Mouse (Mus musculus) A20 (cell line): ENCODE results near the gene Gprin1.
A peak's percentile ranks its signal among the peaks of the same experiment; 100 is the strongest.
"Not testable (repeated sequence)": the region's sequence is repeated elsewhere in the genome, so short reads cannot be mapped to it uniquely, and the experiment has no call there.

Experiments used
- DNase-seq: peaks from one replicate; pipeline ENCODE4 v3.0.0-alpha.2; 2011; ENCODE audit warnings: low read depth, low spot score

Gprin1 gene

GRCm38 (mm10) chr13:54749864-54750411 lies at the start of gene Gprin1:
TSS of gene Gprin1 (minus strand) at chr13:54749874.
- DNase-seq: no peak

DNA sequence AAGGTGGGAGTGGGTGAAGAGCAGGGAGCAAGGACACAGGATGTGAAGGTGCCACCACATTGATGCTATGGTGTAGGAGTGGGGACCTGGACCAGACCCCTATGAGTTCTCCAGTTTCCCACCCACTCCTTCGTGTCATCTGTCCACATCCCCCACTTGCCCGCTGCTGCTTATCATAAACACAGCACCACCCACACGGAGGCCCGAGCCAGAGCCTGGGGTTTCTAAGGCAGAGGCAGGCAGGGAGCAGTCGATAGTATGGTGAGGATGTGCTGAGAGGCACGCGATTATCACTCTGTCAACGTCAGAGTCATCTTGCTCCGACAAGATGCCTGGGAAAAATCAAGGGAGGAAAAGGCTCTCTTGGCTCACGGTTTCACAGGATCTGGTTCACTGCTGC lies 49.1 kb upstream of the Gprin1 start:
- DNase-seq: no peak

GRCm38 (mm10) chr13:54797861-54798643 lies 48.4 kb upstream of the Gprin1 start:
- DNase-seq: no peak

- DNase-seq: peak; percentile 48
Measured at GRCm38 (mm10) chr13:54797356-54797755, 47.7 kb upstream of the Gprin1 start.

DNA sequence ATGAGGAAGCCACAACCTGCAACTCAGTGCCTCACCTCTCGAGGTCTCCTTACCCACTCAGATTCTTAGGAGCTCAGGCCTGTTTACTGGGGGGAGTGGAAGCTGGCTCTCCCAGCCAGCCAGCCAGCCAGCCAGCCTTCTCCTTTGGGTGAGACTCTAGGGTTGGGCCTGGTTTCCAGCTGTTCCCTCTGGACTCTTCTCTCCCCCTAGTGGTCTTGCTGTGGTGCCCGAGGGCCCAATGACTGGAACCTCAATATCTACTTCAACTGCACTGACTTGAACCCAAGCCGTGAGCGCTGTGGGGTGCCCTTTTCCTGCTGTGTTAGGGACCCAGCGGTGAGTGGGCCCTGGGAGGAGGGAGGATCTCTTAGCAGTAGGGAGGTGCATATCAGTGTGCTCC lies 45.2 kb upstream of the Gprin1 start:
- DNase-seq: no peak

- DNase-seq: no peak
Measured at GRCm38 (mm10) chr13:54794002-54794577, 44.4 kb upstream of the Gprin1 start.

DNA sequence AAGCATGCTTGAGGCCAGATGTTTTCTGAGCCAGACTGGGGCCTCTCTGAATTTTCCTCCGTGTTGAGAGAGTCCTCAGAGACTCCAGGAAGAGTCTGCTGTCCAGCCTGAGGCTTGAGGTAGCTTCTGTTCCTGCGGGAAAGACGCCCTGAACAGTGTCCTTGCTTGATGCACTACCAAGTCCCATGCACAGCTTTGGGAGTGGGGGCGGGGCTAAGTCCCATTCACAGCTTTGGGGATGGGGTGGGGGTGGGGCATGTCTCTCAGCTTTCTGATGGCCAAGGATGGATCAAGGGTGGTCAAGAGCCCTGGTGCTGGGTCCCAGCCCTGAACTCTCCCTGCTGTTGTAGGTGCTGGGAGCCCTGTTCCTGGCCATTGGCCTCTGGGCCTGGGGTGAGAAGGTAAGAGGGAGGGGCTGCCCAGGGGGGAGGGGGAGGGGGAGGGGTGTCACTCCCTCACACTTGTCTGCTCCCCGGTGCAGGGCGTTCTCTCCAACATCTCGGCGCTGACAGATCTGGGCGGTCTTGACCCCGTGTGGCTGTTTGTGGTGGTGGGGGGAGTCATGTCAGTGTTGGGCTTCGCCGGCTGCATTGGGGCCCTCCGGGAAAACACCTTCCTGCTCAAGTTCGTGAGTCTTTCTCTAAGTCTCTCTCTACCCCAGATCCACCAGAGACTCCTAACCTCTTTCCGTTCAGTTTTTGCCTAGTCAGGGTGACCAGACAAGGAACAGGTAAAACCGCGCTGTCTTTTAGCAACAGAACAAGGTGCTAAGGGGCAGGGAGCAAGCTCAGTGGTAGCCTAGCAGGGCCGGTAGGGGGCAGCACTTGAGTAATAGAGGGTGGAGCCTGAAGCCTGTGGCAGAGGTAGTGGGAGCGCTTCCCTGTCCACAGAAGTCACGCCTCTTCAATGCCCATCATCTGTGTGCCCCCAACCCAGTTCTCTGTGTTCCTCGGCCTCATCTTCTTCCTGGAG lies 42.9 kb upstream of the Gprin1 start:
- peak; percentile 55 for DNase-seq

GRCm38 (mm10) chr13:54789561-54790397 lies 40.1 kb upstream of the Gprin1 start:
- no peak for DNase-seq

DNA sequence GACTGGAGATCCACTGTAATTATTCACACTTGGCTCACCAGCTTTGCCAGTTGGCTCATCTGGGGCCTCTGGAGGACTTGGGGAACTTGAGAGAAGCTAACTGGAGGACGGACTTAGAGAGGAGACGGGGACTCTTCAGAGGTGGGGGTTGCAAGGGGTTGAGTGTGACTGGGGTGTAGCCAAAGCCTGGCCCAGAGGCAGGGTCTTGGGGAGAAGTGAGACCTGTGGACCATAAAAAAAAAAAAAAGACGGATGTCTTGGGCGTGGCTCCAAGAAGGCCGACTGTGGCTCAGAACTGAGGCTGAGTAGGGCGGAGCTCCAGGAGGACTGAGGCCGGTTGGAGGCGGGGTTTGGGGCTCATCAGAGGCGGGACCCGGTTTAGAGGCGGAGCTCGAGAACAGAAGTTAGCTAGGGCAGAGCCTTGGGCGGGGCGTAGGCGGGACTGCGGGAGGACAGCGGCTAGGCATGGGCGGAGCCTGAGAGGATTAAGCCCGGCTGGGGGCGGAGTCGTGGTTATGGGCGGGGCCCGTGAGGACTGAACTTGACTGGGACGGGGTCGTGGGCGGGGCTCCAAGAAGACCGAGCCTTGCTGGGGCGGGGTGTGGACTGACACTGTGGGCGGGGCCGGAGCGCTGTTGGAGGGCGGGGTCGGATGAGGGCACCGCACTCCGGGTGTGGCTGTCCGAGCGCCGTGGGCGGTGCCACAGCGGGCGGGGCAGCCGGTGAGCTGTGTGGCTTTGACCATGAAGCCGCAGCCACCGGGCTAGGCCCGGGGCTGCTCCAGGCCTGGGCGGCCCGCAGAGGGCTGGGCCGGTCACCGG lies 39.3 kb upstream of the Gprin1 start, which contains the start of gene Tspan17:
Gene Tspan17, plus strand, starts transcription at position 638 of the 821 bp plus-strand sequence.
- DNase-seq: peak; percentile 100

DNA sequence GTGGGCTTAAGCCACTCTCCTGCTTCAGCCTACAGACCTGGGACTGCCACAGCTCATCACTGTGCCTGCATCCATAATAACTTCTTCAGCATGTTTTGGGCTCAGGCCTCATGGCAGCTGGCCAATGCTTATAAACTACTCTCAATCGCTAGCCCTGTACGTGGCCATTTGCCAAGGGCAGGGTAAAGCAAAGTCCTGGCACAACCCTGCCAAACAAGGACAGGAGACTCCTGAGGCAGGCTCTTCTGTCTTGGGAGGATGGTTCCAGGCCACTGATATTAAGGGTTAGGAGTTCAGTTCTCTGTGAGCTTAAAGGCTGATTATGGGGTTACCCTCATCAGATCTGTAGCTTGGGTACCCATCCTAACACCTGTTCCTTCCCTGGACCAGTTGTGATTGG lies 37.9 kb upstream of the Gprin1 start:
- DNase-seq: not testable (repeated sequence)

DNA sequence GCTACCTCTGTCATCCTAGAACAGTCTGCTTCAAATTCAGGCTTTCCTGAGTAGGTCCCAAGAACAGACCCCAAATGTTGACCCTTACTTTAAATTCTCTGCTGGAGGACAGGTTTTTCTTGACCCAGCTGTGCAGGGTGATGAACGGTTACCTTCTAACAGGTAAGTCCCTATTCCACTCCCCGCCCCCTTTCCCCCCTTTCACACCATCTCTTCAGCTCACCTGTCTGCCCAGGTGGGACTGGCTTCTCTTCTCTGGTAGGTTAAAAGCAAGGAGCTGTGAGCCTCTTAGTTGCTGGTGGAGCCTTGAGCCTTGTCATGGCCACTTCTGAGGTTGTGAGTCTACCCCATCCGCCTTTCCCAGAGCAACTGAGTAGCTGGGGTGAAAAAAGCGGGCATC lies 34.0 kb upstream of the Gprin1 start, which contains the start of gene Eif4e1b:
Gene Eif4e1b, plus strand, starts transcription at position 301 of the 400 bp plus-strand sequence.
- DNase-seq: no peak

- no peak for DNase-seq
Measured at GRCm38 (mm10) chr13:54783235-54783634, 33.6 kb upstream of the Gprin1 start.

DNA sequence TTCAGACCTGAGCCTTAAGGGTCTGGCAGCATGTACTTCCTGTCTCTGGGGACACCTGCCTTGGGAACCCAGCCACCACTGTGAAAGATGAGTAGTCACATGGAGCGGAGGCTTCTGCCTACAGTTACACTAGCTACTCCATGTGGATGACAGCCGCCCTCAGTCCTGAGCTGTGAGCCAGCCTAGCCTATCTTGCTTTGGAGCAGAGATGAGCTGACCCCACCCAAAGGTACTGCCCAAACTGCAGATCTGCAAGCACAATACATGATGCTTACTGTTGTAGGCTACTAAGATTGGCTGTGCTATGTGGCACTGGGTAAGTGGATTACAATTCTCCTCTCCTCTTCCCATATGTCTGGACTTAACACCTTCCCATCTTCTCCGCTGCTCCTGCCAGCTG lies 31.4 kb upstream of the Gprin1 start:
- DNase-seq: no peak

DNA sequence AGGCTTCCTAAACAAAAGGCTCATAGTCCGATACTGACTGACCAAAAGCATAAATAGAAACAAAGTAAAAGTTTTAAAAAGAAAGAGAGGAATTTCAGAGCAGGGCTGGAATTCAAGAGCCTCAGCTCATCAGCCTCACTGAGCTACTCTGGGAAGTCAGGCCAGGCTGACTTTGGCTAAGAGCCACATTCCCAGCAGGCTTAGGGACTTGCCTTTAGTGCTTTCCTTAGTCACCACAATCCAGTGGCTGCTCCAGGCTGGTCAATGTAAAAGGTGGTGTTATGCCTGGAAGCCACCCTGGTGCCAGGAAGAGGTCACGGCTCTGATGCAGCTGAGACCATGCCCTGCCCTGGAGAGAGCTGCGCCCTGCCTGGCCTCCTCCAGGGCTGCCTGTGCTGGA lies 30.9 kb upstream of the Gprin1 start:
- DNase-seq: no peak

DNA sequence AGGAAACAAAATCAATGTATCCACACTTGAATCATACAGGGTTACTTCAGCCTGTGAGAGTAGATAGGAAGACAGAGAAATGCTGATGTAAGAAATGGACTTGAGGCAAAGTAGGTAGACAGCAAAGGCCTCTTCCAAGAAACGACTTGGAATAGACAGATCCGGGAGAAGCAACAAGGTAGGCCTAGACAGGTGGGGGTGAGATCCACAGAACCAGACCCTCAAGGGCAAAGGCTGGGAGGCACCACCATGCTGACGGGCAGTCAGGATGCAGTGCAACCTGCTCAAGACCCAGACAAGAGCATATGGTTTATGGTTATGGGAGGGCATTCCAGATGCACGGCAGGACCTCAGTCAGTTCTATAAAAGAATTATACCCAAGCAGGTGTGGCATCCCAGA lies 17.3 kb upstream of the Gprin1 start:
- DNase-seq: no peak

- DNase-seq: peak; percentile 70
Measured at GRCm38 (mm10) chr13:54766192-54766768, 16.6 kb upstream of the Gprin1 start, which contains the start of gene Sncb. TSS of gene Sncb (minus strand) at chr13:54766595.

DNA sequence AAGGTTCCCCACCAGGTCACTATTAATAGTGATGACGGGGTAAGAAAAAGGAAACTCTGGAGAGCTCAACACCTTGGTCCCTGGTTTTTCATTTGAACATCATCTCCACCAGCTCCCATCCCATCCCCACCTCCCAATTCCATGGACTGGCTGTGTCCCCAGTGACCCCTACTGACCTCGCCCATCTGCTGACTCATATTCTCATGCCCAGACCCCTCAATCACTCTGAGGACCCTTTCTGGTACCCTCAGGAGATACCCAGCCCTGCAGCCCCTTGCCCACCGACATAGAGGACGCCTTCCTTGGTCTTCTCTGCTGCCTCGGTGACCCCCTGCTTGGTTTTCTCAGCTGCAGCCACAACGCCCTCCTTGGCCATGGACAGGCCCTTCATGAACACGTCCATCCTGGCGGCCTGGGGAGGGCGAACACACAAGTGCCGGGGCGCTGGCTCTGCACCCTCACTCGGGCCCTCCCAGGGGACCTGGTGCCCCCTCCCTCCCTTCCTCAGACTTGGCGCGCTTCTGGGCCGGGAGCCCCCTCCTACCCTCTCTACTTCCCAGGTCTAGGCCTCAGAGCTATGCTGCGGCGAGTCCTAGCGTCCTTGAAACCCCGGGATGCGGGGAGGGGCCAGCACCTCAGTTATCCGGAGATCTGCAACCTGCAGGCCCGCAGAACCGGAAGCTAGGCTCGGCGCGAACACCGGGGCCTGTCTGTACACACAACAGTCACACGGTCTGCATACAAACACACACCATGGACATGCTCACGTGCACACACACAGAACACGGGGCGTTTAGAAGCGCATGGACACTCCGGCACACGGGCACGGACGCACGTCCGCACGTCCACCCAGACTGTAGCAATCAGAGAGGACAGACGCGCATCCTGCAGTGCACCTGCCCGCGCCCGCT lies 15.9 kb upstream of the Gprin1 start:
- DNase-seq: peak; percentile 27

DNA sequence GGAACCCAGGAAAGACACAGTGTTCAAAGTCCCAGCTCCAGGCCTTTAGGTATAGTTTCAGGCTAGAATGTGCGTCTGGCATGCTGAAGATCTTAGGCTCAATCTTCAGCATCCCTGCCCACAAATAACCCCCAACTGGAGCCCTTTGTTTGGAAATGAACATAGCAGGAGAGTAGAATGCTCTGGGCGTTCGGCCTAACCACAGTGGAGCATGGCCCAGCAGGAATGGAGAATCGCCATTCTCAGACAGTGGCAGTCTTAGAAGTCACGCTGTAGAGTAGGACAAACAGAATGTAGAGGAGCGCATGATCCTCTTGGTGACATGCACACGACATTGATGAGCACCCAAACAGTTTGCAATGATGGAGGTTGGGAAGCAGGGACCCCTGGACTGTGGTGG lies 11.2 kb upstream of the Gprin1 start:
- no peak for DNase-seq
